Mouse (Mus musculus): ENCODE measurements at regions not wholly inside any gene's neighbourhood (a gene's known extent, or its start where the extent isn't known, plus 50 kb on each side); places are given as distances from the start of the nearest gene placed in this dataset.

DNA sequence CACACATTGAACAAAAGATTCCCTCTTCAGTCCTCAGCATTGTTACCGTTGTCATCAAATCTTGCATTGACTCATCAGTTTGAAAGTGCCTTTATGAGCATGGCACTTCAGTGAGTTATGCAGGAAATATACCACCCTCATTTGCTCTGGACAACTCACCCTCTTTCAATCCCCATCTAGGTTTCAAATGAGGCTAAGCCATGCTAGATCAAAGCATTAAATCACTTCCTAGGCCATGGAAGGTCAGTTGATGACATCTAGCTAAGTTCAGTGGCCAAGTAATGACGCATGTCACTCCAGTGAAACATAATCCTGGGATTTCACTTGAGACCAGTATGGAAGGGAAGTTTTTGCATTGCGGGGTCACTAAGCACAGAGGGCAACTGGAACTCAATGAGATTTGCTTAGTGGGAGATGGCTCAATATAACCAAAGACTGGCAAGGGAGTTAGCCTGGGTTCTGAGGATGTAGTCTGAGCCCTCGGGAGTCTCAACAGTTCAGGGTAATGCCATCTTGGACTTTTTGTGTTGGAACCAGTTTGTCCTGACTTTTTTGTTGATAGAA lies 562.0 kb upstream of the Sall1 start:
- no peak for TF ChIP-seq GATA4 (IDR thresholded peaks at IDR 0.05; ENCODE audit: insufficient replicate concordance, low read length)

GRCm38 (mm10) chr8:89604461-89604860 lies 560.5 kb upstream of the Sall1 start:
- no peak for TF ChIP-seq GATA4 (IDR thresholded peaks at IDR 0.05; ENCODE audit: insufficient replicate concordance, low read length)

DNA sequence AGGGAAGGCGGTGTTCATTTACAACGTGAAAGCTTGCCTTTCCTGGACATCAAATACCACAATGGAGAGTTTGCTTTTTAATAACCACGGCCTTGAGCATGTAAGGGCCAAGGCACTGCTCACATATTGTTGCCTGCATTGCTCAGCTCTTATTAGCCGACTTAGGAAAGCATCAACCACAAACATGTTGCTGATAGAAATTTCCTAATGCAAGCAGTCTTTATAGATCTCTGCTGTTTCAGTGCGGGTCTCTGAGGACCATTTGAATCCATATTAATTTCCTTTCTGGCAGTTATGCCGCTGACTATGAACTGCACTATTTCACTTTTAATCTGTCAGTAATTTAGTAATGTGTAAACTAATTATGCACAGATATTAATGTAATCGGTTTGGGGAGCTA lies 552.4 kb upstream of the Sall1 start:
- TF ChIP-seq GATA4 (IDR thresholded peaks at IDR 0.05; ENCODE audit: insufficient replicate concordance, low read length), result no peak

- no peak for TF ChIP-seq GATA4 (IDR thresholded peaks at IDR 0.05; ENCODE audit: insufficient replicate concordance, low read length)
Observed at GRCm38 (mm10) chr8:89583091-89583490, 539.1 kb upstream of the Sall1 start.

DNA sequence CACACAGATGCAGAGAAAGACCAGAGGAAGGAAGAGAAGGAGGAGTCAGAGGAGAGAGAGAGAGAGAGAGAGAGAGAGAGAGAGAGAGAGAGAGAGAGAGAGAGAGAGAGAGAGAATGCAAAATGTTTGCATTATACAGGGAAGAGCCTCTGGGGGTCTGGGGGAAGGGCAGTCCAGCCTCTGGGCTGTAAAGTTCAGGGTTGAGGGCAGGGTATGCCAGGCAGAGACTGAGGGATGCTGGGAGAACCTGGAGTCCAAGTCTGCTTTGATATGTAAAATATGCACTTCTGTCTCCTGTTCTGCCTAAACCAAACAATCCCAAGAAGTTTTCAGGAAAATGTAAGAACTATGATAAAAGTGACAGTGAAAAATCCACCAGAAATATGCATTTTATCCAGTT lies 538.6 kb upstream of the Sall1 start:
- no peak for TF ChIP-seq GATA4 (IDR thresholded peaks at IDR 0.05; ENCODE audit: insufficient replicate concordance, low read length)

DNA sequence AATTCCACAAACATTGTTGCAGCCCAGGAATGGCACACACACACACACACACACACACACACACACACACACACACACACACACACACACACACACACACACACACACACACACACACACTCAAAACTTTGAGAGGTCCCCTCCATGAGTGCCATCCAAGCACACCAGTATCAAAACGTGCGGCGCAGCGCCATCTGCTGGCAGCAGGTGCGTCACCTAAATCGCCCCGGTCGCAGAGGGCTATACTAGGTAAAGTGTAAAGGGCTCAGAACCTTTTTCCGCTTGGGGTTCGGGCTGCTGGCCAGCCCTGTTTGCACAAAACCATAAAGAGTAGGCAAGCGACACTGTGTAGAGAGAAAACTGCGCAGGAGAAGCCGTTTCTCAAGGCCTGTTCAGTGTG lies 527.9 kb upstream of the Sall1 start:
- no peak for TF ChIP-seq GATA4 (IDR thresholded peaks at IDR 0.05; ENCODE audit: insufficient replicate concordance, low read length)

DNA sequence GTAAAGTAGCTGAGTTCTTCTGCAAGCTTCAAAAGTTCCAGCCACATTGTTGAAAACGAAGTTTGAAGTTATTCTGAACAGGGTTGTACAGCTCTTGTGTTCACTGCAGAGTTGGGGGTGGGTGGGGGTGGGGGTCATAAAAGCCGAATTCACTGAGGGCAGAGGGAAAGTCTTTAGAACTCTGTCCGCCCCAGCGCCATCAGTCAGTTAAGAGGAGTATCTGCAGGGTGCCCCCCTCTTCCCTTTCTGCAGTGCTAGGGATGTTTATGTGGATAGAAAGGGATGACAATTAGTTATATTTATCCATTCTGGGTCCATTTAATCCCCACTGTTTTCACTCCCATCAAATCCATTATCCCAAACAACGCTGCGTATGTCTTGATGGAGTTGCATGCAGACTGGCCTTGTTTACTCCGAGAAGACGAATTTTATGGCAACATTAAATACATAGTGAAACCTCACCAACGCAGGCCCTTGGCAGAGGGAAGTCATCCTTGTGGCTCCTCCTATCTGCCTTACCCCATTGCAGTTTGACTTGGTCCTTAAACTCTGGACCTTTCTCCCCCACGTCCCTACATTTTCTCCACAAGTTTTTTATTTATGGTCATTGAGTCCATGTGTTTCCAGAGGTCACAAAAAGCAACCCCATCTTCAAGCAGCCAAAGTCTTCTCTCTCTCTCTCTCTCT lies 526.8 kb upstream of the Sall1 start:
- TF ChIP-seq GATA4 (IDR thresholded peaks at IDR 0.05; ENCODE audit: insufficient replicate concordance, low read length), result no peak

- TF ChIP-seq GATA4 (IDR thresholded peaks at IDR 0.05; ENCODE audit: insufficient replicate concordance, low read length), result no peak
Observed at GRCm38 (mm10) chr8:89569406-89569805, 525.4 kb upstream of the Sall1 start.

DNA sequence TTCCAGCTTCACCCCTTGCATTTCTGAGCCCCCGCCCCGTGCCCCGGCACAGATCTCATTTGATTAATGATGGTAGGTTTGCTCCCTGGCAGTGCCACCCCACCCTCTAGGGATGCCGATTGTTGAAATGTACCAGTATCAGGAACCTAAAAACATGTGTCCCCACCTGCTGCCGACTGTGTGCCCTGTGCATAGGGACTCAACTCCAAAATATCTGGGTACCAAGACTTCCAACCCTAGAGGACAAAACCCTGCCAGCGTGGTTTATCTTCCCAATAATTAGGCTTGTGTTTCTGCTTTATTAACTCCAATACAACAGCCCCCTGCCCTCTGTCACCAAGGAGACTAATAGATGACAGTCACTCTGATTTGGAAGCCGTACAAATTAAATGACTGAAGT lies 524.7 kb upstream of the Sall1 start:
- TF ChIP-seq GATA4 (IDR thresholded peaks at IDR 0.05; ENCODE audit: insufficient replicate concordance, low read length), result no peak

DNA sequence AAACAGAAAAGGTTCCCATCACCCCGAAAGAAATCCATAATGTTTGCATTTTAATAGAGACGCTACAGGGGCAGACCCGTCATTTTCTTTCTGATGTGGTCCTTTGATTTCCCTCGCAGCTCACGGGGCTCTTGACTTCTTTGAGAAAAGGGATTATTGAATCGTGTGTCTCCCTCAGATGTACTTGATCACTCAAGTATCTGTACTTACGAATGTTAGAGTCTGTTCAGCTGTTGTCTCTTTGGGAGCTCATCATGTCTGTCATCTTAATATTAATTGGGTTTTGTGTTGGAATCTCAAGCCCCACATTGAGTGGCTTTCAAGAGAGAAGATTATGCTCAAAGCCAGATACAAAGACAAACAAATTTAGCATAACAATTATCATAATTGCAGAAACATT lies 523.0 kb upstream of the Sall1 start:
- no peak for TF ChIP-seq GATA4 (IDR thresholded peaks at IDR 0.05; ENCODE audit: insufficient replicate concordance, low read length)

- no peak for TF ChIP-seq GATA4 (IDR thresholded peaks at IDR 0.05; ENCODE audit: insufficient replicate concordance, low read length)
Observed at GRCm38 (mm10) chr8:89566461-89566860, 522.5 kb upstream of the Sall1 start.

DNA sequence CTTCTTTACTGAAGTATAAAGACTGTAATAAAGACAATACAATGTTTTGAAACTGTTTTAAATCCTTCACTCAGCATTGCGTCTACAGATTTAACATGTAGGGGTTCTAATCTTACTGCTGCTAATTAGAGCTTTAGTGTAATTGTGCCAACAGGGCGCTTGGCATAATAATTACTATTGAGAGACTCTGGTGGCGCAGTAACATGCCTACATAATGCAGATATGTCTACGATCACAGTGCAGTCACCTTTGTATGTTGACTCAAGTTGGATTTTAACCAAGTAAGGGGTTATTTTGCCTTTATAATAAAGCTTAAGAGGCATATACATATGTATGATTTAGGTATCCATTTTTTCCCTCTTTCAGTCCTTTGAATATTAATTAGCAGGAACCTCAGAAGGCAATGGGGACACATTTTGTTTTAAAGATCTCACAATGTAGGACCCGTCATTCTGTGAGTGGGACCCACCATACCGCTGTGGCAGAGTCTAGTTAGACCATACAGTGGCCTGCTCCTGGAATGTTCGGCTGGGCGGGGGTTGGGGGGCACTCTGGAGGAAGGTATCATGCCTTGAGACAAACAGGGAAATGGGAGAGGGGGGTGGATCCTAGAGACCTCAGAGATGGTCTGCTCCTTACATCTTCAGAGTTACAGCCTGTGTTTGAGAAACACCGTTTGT lies 521.3 kb upstream of the Sall1 start:
- no peak for TF ChIP-seq GATA4 (IDR thresholded peaks at IDR 0.05; ENCODE audit: insufficient replicate concordance, low read length)

- no peak for TF ChIP-seq GATA4 (IDR thresholded peaks at IDR 0.05; ENCODE audit: insufficient replicate concordance, low read length)
Observed at GRCm38 (mm10) chr8:89563544-89563943, 519.6 kb upstream of the Sall1 start.

- no peak for TF ChIP-seq GATA4 (IDR thresholded peaks at IDR 0.05; ENCODE audit: insufficient replicate concordance, low read length)
Observed at GRCm38 (mm10) chr8:89562597-89562996, 518.6 kb upstream of the Sall1 start.

GRCm38 (mm10) chr8:89541231-89541630 lies 497.3 kb upstream of the Sall1 start:
- TF ChIP-seq GATA4 (IDR thresholded peaks at IDR 0.05; ENCODE audit: insufficient replicate concordance, low read length), result no peak

DNA sequence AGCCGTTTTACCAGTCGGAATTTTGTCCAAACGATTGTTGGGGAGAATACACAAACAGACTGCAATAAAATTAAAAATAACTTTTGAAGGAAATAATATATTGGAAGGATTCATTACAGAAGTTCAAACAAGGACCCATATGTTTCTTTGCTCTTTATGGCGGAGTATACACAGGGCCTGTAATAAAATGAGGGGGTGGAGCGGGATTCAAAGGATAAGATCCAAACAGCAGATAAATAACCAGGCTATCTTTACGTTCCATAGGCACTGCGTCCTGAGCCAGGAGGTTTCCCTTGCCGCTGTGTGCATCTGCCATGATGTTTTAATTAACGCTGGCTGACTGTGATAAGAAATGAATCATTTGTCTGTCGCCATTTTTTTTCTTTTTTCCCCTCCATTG lies 490.6 kb upstream of the Sall1 start:
- TF ChIP-seq GATA4 (IDR thresholded peaks at IDR 0.05; ENCODE audit: insufficient replicate concordance, low read length), result no peak

All from liver, adult (tissue).